Mouse (Mus musculus) frontal cortex, adult 2 months (tissue): Measurements from ENCODE around the gene Gm20918. TPM values are rescaled to one million over a fixed set of nuclear protein-coding genes. Genes with fewer than 3 reads are reported as not detected.
"Not testable (repeated sequence)": the region's sequence is repeated elsewhere in the genome, so short reads cannot be mapped to it uniquely, and the experiment has no call there.

ENCODE experiments used
- DNase-seq, 2 experiments: peaks; one replicate each; pipeline ENCODE4 v3.0.0; 2022; ENCODE audit warnings: low spot score in 1 of 2; ENCODE audit errors: extremely low spot score in 1 of 2
- polyA plus RNA-seq: library from polyadenylated mRNA; depleted of rRNA; stranded (reverse); fragments of >200 nt; gene quantifications from 2 replicates; pipeline ENCODE4 v1.2.3, GENCODE M21; 2012; rRNA removed

Gene Gm20918
- not detected in 2 replicates for polyA plus RNA-seq

DNA sequence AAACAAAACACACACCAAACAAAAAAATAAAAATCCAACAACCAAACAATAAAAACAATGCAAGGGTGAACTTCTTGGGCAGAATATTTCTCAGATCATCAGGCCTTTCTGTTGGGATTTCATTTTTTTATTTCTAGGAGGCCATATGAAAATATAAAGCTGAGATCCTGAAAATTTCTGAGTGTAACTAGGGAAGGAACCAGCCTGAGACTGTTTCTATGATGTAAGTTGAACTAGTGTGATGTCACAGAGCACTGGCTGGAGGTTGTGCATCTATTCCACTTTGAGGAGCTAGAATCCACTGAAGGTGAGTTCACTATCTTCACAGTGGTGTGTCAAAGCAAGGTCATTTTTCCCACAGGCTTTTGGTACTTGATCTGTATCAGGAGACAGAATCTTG lies at the start of gene Gm20918:
Gene Gm20918 (plus strand): TSS at position 301 of the 400 bp plus-strand sequence.
- DNase-seq: not testable (repeated sequence)

Other genes with a start within 250 kb of the Gm20918 start
- gene Gm21820, start 205.5 kb downstream of the Gm20918 start, polyA plus RNA-seq: not detected in 2 replicates